Mouse (Mus musculus): ENCODE measurements around the gene Blm. TPM values are rescaled to one million over a fixed set of nuclear protein-coding genes. Genes with fewer than 3 reads are reported as not detected.

The Blm gene
- polyA plus RNA-seq, 1 experiment from 2014 or later, result 49.0 TPM

DNA sequence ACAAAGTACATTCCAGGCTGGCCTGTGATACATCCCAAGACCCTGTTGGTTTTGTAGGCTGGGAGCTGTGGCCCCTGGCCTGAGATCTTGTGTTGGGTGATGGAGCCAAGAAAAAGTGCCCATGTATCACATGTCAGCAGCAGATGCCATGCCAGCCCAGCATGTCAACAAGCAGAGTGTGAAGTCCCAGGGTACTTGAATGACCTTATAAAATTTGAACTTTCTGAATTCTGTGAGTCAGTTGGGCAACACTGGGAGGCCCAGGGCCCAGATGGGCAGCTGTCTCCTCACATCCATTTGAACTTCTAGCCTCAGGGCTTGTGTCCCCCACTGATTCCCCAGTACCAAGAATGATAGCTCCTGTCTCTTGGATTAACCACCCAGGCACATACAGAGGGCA lies 117.3 kb downstream of the Blm start:
- Histone ChIP-seq H3K36me3 (no peaks in the 10 kb centered on the region), H3K27me3 (ENCODE audit: low read depth, poor library complexity, severe bottlenecking) (no peaks in the 10 kb centered on the region), H3K4me3 (no peak overlapping the region), H3K4me1 (no peaks in the 10 kb centered on the region), H3K27ac (replicated peaks) (no peak overlapping the region), H3K9me3 (replicated peaks) (no peaks in the 10 kb centered on the region)
- no peak for DNase-seq (ENCODE audit: low spot score)

DNA sequence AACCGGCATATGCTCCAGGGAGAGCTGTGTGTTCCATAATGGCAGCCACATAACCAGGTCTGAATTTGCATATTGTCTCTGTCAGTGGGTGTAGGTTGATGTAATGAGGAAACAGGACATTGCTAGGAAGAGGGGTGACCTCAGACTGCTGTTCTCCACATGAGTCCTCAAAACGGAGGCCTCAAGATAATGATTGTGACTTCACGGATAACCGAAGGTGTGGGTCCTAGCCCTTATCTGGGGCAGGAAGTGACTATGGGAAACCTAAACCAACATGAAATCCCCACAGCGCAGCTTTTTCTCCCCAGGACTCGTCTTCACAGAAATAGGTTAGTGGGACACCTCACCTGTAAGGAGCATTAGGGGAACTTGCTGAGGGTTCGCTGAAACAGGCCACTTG lies 118.0 kb downstream of the Blm start:
- H3K27me3 ChIP-seq (ENCODE audit: low read depth, poor library complexity, severe bottlenecking), result no peaks in the 10 kb centered on the region
- no peaks in the 10 kb centered on the region for H3K9me3 ChIP-seq (replicated peaks)
- no peaks in the 10 kb centered on the region for H3K4me1 ChIP-seq
- DNase-seq (ENCODE audit: low spot score), result no peak
- H3K36me3 ChIP-seq, result no peaks in the 10 kb centered on the region
- no peak overlapping the region for H3K4me3 ChIP-seq
- no peak overlapping the region for H3K27ac ChIP-seq (replicated peaks)
- WGBS, result 90% methylated on average over 7 of the region's 7 CpGs

DNA sequence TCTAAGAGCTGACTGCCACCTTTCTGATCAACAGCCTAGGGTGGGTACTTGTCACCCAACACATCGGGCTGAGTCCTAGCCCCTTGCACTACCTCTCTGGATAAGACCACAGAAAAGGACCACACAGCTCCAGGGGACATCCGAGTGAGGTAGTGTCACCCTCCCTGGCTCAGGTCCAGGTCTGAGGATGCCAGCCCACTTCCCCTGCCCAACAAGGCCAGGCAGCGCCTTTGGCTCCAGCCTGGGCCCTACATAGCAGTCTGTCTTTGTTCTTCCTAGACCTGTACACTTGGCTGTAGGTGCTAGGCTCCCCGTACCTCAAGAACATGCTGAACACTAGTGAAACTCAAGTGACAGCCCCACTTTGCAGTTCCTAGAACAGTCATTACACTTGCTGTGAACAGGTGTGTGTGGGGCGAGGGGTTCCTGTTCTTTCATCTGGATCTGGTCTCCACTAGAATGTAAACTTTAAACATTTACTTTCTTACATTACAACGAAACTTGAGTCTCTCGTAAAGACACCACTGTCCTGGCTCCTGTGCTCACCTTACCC lies 120.5 kb downstream of the Blm start:
- no peak overlapping the region for H3K4me3 ChIP-seq
- no peaks in the 10 kb centered on the region for H3K36me3 ChIP-seq
- no peak for DNase-seq (ENCODE audit: low spot score)
- H3K9me3 ChIP-seq (replicated peaks), result no peaks in the 10 kb centered on the region
- WGBS, result 88% methylated on average over 7 of the region's 7 CpGs
- H3K27ac ChIP-seq (replicated peaks), result no peak overlapping the region
- no peaks in the 10 kb centered on the region for H3K4me1 ChIP-seq
- H3K27me3 ChIP-seq (ENCODE audit: low read depth, poor library complexity, severe bottlenecking), result no peaks in the 10 kb centered on the region

DNA sequence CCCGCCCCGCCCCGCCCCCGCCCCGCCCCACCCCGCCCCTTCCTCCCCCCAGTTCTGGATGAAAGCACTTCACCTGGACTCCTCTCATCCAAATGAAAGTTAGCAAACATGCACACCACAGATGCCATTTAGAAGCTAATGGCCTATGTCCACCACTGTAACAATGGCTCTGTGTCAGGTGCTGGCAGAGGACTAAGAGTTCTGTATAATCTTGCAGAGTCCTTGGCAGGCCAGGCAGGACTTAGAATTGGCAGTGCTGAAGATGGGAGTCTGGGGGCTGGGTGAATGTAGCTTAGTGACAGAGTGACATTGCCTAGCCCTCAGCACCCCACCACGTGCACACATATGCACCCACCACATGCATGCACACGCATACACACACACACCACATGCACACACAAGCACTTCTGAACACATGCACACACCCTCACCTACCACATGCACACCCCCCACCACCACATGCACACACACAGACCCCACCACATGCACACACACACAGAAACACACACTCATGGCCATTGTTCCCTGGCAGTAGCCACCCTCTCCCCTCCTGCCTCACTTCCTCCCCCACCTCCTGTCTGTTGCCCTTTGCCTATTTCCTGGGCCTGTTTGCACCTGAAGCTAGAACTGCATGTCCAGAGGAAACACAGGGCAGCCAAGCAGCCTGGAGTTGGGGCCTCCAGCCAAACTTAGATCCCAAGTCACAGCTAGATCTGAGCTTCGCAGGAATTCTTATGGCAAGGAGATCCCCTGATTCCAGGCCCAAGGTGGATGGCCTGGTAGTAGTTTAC lies 121.2 kb downstream of the Blm start:
- DNase-seq (ENCODE audit: low spot score), result no peak

DNA sequence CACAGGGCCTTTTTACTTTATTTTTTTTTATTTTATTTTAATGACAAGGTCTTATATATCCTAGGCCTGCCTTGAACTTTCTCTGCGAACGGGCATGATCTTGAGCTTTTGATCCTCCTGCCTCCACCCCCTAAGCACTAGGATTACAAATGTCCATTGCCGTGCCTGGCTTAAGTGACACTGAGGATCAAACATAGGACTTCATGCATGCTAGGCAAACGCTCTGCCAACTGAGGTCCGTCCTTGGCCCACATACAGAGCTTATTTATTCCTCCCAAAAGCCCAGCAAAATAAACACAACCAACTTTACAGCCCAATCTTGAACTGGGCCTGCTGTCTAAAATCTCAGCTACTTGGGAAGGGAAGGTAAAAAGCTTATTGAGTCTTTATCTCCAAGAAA lies 122.1 kb downstream of the Blm start:
- H3K9me3 ChIP-seq (replicated peaks), result no peaks in the 10 kb centered on the region

More for the DNA sequence above, 121.2 kb downstream of the Blm start:
- Histone ChIP-seq H3K27me3 (ENCODE audit: low read depth, poor library complexity, severe bottlenecking) (no peaks in the 10 kb centered on the region), H3K36me3 (no peaks in the 10 kb centered on the region), H3K4me1 (no peaks in the 10 kb centered on the region), H3K4me3 (no peak overlapping the region), H3K9me3 (replicated peaks) (no peaks in the 10 kb centered on the region), H3K27ac (replicated peaks) (no peak overlapping the region)
- WGBS, result 87% methylated on average over 9 of the region's 9 CpGs

DNA sequence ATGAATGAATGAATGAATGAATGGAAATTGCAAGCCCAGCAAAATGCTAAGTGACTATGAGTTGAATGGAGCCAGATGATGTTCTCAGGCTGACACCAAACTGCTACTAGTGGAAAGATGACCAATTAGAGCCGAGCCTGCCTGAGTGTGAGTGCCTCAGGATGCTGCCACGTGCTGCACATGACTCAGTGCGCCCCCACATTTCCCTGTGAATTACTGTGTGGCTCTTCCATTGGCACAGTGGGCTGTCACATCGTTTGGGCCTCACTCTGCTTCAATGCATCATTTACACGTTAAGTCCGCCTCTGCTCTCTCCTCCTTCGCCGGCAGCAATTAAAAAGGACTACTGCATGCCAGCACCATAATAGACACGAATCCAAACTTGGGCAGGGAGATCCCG lies 122.6 kb downstream of the Blm start:
- 86% methylated on average over 10 of the region's 10 CpGs for WGBS

More for the DNA sequence above, 122.1 kb downstream of the Blm start:
- 76% methylated on average over 5 of the region's 5 CpGs for WGBS
- H3K4me3 ChIP-seq, result no peak overlapping the region
- no peaks in the 10 kb centered on the region for H3K27me3 ChIP-seq (ENCODE audit: low read depth, poor library complexity, severe bottlenecking)
- no peak overlapping the region for H3K27ac ChIP-seq (replicated peaks)
- H3K4me1 ChIP-seq, result no peaks in the 10 kb centered on the region
- H3K36me3 ChIP-seq, result no peaks in the 10 kb centered on the region
- no peak for DNase-seq (ENCODE audit: low spot score)

DNA sequence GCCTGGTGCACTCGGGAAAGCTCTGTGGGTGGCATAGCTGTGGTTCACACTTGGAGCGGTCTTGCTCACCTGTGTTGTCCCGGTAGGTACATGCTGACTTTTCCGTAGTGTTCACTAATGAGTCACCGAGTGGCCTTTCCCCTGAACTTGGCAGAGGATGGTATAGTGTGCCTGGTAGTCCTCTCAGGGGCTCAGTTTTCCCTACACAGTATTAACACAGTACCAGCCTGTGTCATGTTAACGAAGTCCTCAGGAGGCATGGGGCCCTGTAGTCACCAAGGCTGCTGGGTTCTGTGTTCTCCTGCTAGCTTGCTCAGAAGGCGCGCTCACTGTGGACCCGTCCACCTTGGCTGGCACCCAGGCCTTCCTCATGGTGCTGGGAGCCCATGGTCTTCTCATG lies 124.5 kb downstream of the Blm start:
- no peak for DNase-seq (ENCODE audit: low spot score)
- Histone ChIP-seq H3K27ac (replicated peaks) (no peak overlapping the region), H3K4me3 (no peak overlapping the region), H3K27me3 (ENCODE audit: low read depth, poor library complexity, severe bottlenecking) (peaks cover 9% of the 10 kb centered on the region), H3K36me3 (no peaks in the 10 kb centered on the region), H3K9me3 (replicated peaks) (no peaks in the 10 kb centered on the region), H3K4me1 (no peaks in the 10 kb centered on the region)
- WGBS, result 79% methylated on average over 9 of the region's 9 CpGs

More for the DNA sequence above, 122.6 kb downstream of the Blm start:
- Histone ChIP-seq H3K36me3 (no peaks in the 10 kb centered on the region), H3K9me3 (replicated peaks) (no peaks in the 10 kb centered on the region), H3K4me3 (no peak overlapping the region), H3K4me1 (no peaks in the 10 kb centered on the region), H3K27ac (replicated peaks) (no peak overlapping the region), H3K27me3 (ENCODE audit: low read depth, poor library complexity, severe bottlenecking) (no peaks in the 10 kb centered on the region)
- DNase-seq (ENCODE audit: low spot score), result no peak

DNA sequence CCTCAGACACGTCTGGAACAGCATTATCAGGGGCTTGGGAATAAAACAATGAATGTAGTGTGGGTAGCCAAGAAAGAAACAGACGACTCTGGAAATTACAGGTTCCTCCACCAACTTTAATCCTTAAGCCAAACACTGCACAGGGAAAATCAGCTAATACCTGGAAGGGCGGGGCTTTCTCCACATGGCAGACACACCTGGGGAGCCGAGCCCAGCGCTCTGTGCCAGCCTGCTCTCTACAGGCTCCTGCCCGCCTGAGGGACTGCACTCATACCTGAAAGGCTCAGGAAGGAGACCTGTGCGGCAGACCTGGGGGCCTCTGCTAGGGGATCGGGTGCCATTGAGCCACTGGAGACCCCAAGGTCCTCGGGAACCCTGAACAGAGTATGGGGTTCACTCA lies 127.2 kb downstream of the Blm start:
- 73% methylated on average over 9 of the region's 9 CpGs for WGBS
- peaks cover 33% of the 10 kb centered on the region for H3K27me3 ChIP-seq (ENCODE audit: low read depth, poor library complexity, severe bottlenecking)
- no peak overlapping the region for H3K4me3 ChIP-seq
- no peak overlapping the region for H3K27ac ChIP-seq (replicated peaks)
- no peak for DNase-seq (ENCODE audit: low spot score)
- peaks cover 5% of the 10 kb centered on the region for H3K4me1 ChIP-seq
- no peaks in the 10 kb centered on the region for H3K36me3 ChIP-seq
- H3K9me3 ChIP-seq (replicated peaks), result no peaks in the 10 kb centered on the region

DNA sequence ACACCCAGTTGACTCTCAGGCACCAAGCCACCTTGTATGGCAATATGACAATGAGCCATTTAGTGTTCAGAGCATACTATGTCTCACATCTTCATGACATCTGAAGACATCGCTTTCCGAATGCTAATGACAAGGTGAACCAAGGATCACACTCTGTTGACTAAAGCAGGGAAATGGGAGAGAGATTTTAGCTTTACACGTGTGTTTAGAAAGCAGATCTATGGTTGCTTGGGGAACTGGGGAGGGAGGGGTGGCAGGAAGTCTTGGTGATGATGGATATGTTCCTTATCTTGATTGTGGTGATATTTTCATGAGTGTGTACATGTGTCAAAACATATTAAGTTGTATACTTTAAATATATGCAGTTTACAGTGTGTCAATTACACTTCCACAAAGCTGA lies 128.7 kb downstream of the Blm start:
- H3K4me3 ChIP-seq, result no peak overlapping the region
- H3K27me3 ChIP-seq (ENCODE audit: low read depth, poor library complexity, severe bottlenecking), result peaks cover 35% of the 10 kb centered on the region
- H3K27ac ChIP-seq (replicated peaks), result no peak overlapping the region
- H3K9me3 ChIP-seq (replicated peaks), result no peaks in the 10 kb centered on the region
- H3K4me1 ChIP-seq, result peaks cover 14% of the 10 kb centered on the region
- 93% methylated on average over 3 of the region's 3 CpGs for WGBS
- no peaks in the 10 kb centered on the region for H3K36me3 ChIP-seq
- no peak for DNase-seq (ENCODE audit: low spot score)

DNA sequence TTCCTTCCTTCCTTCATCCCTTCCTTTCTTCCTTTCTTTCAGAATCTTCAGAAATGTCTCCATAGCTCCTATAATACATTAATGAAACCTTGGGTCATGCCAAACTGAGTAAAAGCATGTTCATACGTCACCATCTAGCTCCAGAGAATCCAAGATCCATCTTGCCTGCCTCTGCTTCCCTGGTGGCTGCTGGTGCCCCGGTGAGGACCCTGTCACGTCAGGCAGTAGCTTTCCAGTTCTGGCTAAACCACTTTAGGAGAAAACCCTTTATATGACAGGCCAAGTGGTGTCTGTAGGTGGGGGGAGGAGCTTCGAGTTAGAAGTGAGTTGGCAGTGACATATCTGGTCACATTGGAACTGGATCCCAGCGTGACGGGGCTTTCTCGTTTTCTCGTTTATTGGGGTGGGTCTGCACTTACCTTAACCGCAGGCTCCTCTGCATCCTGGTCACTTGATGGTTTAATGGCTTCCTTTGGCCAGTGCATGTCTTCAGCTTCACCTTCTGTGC lies 129.7 kb downstream of the Blm start, which contains the start of gene Furin:
Gene Furin, minus strand, starts transcription at position 249 of the 508 bp plus-strand sequence.
- Histone ChIP-seq H3K9me3 (replicated peaks) (no peaks in the 10 kb centered on the region), H3K27ac (replicated peaks) (no peak within 1 kb of the TSS), H3K27me3 (ENCODE audit: low read depth, poor library complexity, severe bottlenecking) (peaks cover 40% of the 10 kb centered on the region), H3K4me3 (no peak within 1 kb of the TSS), H3K4me1 (peaks cover 23% of the 10 kb centered on the region), H3K36me3 (no peaks in the 10 kb centered on the region)
- 76% methylated on average over 9 of the region's 9 CpGs for WGBS
- DNase-seq (ENCODE audit: low spot score), result no peak

Other genes starting within 250 kb of the Blm start
- 253 and 279 TPM in 2 replicates for gene Prc1, start 240.7 kb downstream of the Blm start, polyA plus RNA-seq (2016; fragmentation: Nextera tagmentation; extraction: Ambion mirVana)
- 12.6 and 13.4 TPM in 2 replicates for gene Rccd1, start 210.7 kb downstream of the Blm start, polyA plus RNA-seq (2016; fragmentation: Nextera tagmentation; extraction: Ambion mirVana)
- 42.3 and 46.7 TPM in 2 replicates for gene Unc45a, start 194.1 kb downstream of the Blm start, polyA plus RNA-seq (2016; fragmentation: Nextera tagmentation; extraction: Ambion mirVana)
- gene Hddc3, start 192.0 kb downstream of the Blm start, polyA plus RNA-seq (2016; fragmentation: Nextera tagmentation; extraction: Ambion mirVana), result 24.8 and 24.9 TPM in 2 replicates
- gene Man2a2, start 163.7 kb downstream of the Blm start, polyA plus RNA-seq (2016; fragmentation: Nextera tagmentation; extraction: Ambion mirVana), result 15.7 and 18.4 TPM in 2 replicates
- gene Fes, start 147.2 kb downstream of the Blm start, polyA plus RNA-seq (2016; fragmentation: Nextera tagmentation; extraction: Ambion mirVana), result 9.1 and 11.8 TPM in 2 replicates
- 3.0 and 3.9 TPM in 2 replicates for gene Furin, start 129.7 kb downstream of the Blm start, polyA plus RNA-seq (2016; fragmentation: Nextera tagmentation; extraction: Ambion mirVana)
- gene Crtc3, start 153.8 kb upstream of the Blm start, polyA plus RNA-seq (2016; fragmentation: Nextera tagmentation; extraction: Ambion mirVana), result 8.4 and 9.3 TPM in 2 replicates

All from midbrain, embryonic 10.5 days (tissue).